Mouse (Mus musculus): ENCODE results near the gene Copg1. TPM values are rescaled to one million over a fixed set of nuclear protein-coding genes. Genes with fewer than 3 reads are reported as not detected.

The Copg1 gene
- 17.6 and 22.7 TPM in 2 replicates for polyA plus RNA-seq (2012; rRNA removed)

GRCm38 (mm10) chr6:87887594-87888233 is at the start of gene Copg1:
Copg1 (plus strand) TSS chr6:87887814.

GRCm38 (mm10) chr6:87838551-87839197 is 48.9 kb upstream of the Copg1 start, which contains the start of gene Isy1:
Isy1 (minus strand) TSS chr6:87838798.

DNA sequence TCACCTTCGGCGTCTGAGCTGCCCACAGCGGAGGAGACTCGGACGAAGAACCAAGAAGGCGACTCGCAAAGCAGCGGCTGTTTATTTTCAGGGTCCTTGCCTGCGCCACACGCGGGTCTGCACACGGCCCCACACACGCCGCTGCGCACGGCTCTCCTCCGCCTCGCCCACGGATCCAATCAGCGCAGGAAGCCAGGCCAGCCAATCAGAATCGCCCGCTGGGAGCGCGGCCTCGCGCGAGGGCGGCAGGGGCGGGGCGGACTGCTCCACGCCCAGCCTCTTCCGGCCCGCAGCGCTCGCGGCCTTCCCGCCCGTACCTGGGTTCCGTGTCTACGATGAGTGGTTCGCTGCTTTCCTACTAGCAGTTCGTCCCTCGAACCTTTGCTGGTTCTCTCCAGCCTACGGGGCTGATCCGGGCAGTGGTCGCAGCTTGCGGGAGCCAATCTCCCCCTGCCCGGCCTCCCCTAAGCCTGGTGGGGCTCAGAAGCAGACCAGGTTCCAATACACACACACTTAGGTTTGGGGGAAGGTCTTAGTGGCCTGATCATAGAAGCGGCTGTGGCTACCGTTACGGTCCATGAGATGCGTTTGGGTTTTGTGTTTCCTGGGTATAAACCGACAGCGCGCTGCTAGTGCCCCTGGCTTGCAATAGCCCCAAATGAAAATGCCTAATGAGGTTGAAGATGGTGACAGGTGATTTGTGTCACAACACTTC is 36.6 kb upstream of the Copg1 start, which contains the start of gene Cnbp:
Gene Cnbp (minus strand): TSS at position 207 of the 715 bp plus-strand sequence.

GRCm38 (mm10) chr6:87913661-87914325 is 26.2 kb downstream of the Copg1 start, which contains the start of gene Hmces:
Hmces (plus strand) TSS chr6:87913935.

Other genes starting within 250 kb of the Copg1 start
- 1.7 and 2.5 TPM in 2 replicates for gene Aplf, start 215.6 kb upstream of the Copg1 start, polyA plus RNA-seq (2012; rRNA removed)
- 1.6 and 2.3 TPM in 2 replicates for gene Efcc1, start 156.9 kb upstream of the Copg1 start, polyA plus RNA-seq (2012; rRNA removed)
- 1.1 and 3.0 TPM in 2 replicates for gene Gp9, start 109.7 kb upstream of the Copg1 start, polyA plus RNA-seq (2012; rRNA removed)
- 32.2 and 34.4 TPM in 2 replicates for gene Rab43, start 75.7 kb upstream of the Copg1 start, polyA plus RNA-seq (2012; rRNA removed)
- 0.12 and 0.22 TPM in 2 replicates for gene Gm45140, start 52.0 kb upstream of the Copg1 start, polyA plus RNA-seq (2012; rRNA removed)
- gene Isy1, start 49.0 kb upstream of the Copg1 start, polyA plus RNA-seq (2012; rRNA removed): 1.4 and 1.8 TPM in 2 replicates
- gene Cnbp, start 36.7 kb upstream of the Copg1 start, polyA plus RNA-seq (2012; rRNA removed): 32.1 and 33.0 TPM in 2 replicates
- 11.0 and 12.3 TPM in 2 replicates for gene Hmces, start 26.1 kb downstream of the Copg1 start, polyA plus RNA-seq (2012; rRNA removed)
- 8.3 and 10.2 TPM in 2 replicates for gene H1fx, start 93.8 kb downstream of the Copg1 start, polyA plus RNA-seq (2012; rRNA removed)
- 48.4 and 57.2 TPM in 2 replicates for gene Rab7, start 157.5 kb downstream of the Copg1 start, polyA plus RNA-seq (2012; rRNA removed)
- 63.1 and 77.8 TPM in 2 replicates for gene Rpn1, start 196.7 kb downstream of the Copg1 start, polyA plus RNA-seq (2012; rRNA removed)

Data from stomach, adult 2 months (tissue).